Mouse (Mus musculus): ENCODE measurements around the gene Gm49361.
A peak's percentile ranks its signal among the peaks of the same experiment; 100 is the strongest.

The Gm49361 gene

GRCm38 (mm10) chr14:57729975-57730499 lies 15.9 kb downstream of the Gm49361 start:
- DNase-seq, result no peak

- no peak for DNase-seq
Measured at GRCm38 (mm10) chr14:57729364-57729763, 16.5 kb downstream of the Gm49361 start.

GRCm38 (mm10) chr14:57726172-57726571 lies 19.7 kb downstream of the Gm49361 start:
- no peak for DNase-seq

- peak; percentile 8 for DNase-seq
Measured at GRCm38 (mm10) chr14:57724473-57724872, 21.4 kb downstream of the Gm49361 start.

- no peak for DNase-seq
Measured at GRCm38 (mm10) chr14:57718245-57718644, 27.7 kb downstream of the Gm49361 start.

GRCm38 (mm10) chr14:57716601-57717245 lies 29.2 kb downstream of the Gm49361 start:
- DNase-seq, result no peak

GRCm38 (mm10) chr14:57712884-57713283 lies 33.0 kb downstream of the Gm49361 start:
- DNase-seq, result no peak

GRCm38 (mm10) chr14:57711059-57711458 lies 34.8 kb downstream of the Gm49361 start:
- no peak for DNase-seq

- no peak for DNase-seq
Measured at GRCm38 (mm10) chr14:57709171-57709570, 36.7 kb downstream of the Gm49361 start.

GRCm38 (mm10) chr14:57708580-57708979 lies 37.3 kb downstream of the Gm49361 start:
- DNase-seq, result no peak

- no peak for DNase-seq
Measured at GRCm38 (mm10) chr14:57707100-57707893, 38.6 kb downstream of the Gm49361 start.

GRCm38 (mm10) chr14:57706760-57707099 lies 39.2 kb downstream of the Gm49361 start:
- peak; percentile 70 for DNase-seq

GRCm38 (mm10) chr14:57705759-57706158 lies 40.1 kb downstream of the Gm49361 start:
- DNase-seq, result no peak

GRCm38 (mm10) chr14:57705075-57705474 lies 40.8 kb downstream of the Gm49361 start:
- no peak for DNase-seq

GRCm38 (mm10) chr14:57701915-57702477 lies 43.9 kb downstream of the Gm49361 start:
- DNase-seq, result no peak

- DNase-seq, result no peak
Measured at GRCm38 (mm10) chr14:57699461-57699970, 46.4 kb downstream of the Gm49361 start.

GRCm38 (mm10) chr14:57699016-57699415 lies 46.9 kb downstream of the Gm49361 start:
- no peak for DNase-seq

GRCm38 (mm10) chr14:57696066-57696465 lies 49.8 kb downstream of the Gm49361 start:
- no peak for DNase-seq

GRCm38 (mm10) chr14:57695550-57695949 lies 50.4 kb downstream of the Gm49361 start:
- no peak for DNase-seq

GRCm38 (mm10) chr14:57694246-57694645 lies 51.7 kb downstream of the Gm49361 start:
- no peak for DNase-seq

GRCm38 (mm10) chr14:57692517-57693130 lies 53.3 kb downstream of the Gm49361 start:
- no peak for DNase-seq

GRCm38 (mm10) chr14:57691316-57691715 lies 54.6 kb downstream of the Gm49361 start:
- DNase-seq, result no peak

GRCm38 (mm10) chr14:57690681-57691080 lies 55.2 kb downstream of the Gm49361 start:
- DNase-seq, result no peak

Data from right cerebral cortex, adult 18-20 months (tissue).